Mouse (Mus musculus): Measurements from ENCODE around the gene Tac4.

Tac4 gene

GRCm38 (mm10) chr11:95315215-95315955, 54.1 kb downstream of the Tac4 start:
- no peak for DNase-seq (ENCODE audit: low spot score in 2 of 2)

GRCm38 (mm10) chr11:95318116-95318515, 56.8 kb downstream of the Tac4 start:
- DNase-seq (ENCODE audit: low spot score in 2 of 2): no peak

Measured in right cerebral cortex, adult 2 months (tissue).